Mouse (Mus musculus) kidney, adult 2 months (tissue): ENCODE data around the gene Lhfpl2.

Experiments used
- CTCF ChIP-seq: fragments of 200-500 bp; conservative IDR thresholded peaks from 2 replicates; pipeline ENCODE4 v1.5.1; 2011; ENCODE audit warnings: low read depth, mild to moderate bottlenecking, control low read depth, low read length, moderate library complexity, mixed read lengths; ENCODE audit not compliant: insufficient read depth, insufficient read length
- POLR2A ChIP-seq: fragments of 200-500 bp; IDR thresholded peaks from one replicate; pipeline ENCODE4 v1.6.1; 2011; ENCODE audit warnings: low read depth, low read length, control low read depth

DNA sequence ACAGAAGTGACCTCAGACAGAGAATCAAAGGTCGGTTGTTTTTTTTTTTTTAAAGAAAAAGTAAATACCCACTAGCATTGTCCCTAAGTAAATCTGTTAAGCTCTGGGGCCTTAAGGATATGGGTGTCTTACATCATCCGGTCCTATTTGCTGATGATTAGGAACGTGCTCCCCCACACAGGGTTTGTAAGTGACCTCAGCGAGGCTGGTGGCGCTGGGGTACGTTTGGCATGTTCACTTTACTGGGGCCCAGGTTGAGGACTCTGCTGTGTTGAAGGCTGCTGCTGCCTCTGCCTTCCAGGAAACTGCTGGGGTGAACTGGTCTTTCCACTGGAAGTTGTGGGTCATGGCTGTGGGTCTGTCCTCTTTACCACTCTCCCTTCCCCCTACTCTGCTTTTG is 106.9 kb downstream of the Lhfpl2 start:
- no peak for TF ChIP-seq POLR2A
- no peak for TF ChIP-seq CTCF
